Mouse (Mus musculus) cerebellum, postnatal 36 days (tissue): ENCODE measurements around the gene Klhl35.

Experiments used
- DNase-seq, 2 experiments: peaks; one replicate each; pipeline ENCODE4 v3.0.0; 2021 to 2022; ENCODE audit warnings: mixed read lengths in 2 of 2

Klhl35 gene

DNA sequence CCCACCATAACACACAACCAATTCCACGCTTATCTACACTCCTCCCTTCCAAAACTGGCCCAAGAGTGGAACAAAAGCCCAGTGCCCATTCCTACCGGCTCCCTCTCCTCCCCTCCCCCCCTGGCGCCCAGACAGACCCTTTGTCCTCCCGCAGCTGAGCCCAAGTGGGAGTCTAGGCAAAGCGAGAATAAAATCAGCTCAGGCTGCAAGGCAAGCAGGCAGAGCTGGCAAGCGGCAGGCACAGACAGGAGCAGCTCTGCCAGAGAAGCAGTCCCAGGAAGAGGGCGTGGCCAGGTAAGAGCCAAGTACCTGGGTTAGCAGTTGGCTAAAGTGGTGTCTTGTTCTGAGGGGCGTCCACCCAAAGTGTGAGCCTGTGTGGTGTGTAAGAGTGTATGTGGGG, at the start of gene Klhl35:
TSS of gene Klhl35 (plus strand) at position 194 of the 400 bp plus-strand sequence.
- DNase-seq = peak in 1 of 2 experiments; percentile 28

DNA sequence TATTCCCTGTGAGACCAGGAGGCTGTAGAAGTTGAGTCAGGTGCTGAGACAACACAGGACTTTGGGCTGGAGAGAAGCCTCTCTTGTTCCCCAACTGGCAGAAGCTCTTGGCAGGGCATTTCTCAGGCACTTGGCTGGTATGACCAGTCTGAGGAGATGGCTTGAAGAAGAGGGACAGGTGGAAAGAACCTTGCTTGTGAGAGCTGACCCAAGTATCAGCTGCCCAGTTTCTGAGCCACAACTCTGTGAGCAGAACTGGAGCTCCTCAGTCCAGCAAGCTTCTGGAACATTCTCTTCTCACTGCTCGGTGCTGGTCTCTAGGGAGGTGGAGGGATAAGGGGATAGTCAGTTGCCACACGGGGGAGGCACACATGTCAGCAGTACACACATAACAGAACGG, 46.5 kb upstream of the Klhl35 start:
- DNase-seq = no peak

DNA sequence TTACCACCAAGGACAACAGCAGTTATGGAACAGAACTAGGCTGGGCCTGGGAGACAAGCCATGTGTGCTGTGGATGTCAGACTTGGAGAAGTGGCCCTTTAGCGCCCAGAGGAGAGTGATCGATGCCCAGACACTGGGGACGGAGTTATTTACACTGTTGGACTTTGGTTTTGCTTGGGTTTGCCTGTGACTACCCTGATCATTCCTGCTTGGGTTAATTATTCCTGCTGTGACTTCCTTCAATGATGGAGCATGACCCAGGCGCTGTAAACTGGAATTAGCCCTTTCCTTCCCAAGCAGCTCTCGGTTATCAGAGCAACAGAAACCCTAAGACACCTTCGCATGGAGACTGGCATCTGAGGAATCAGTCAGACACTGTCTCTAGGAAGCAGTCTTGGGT, 44.8 kb upstream of the Klhl35 start:
- no peak for DNase-seq

DNA sequence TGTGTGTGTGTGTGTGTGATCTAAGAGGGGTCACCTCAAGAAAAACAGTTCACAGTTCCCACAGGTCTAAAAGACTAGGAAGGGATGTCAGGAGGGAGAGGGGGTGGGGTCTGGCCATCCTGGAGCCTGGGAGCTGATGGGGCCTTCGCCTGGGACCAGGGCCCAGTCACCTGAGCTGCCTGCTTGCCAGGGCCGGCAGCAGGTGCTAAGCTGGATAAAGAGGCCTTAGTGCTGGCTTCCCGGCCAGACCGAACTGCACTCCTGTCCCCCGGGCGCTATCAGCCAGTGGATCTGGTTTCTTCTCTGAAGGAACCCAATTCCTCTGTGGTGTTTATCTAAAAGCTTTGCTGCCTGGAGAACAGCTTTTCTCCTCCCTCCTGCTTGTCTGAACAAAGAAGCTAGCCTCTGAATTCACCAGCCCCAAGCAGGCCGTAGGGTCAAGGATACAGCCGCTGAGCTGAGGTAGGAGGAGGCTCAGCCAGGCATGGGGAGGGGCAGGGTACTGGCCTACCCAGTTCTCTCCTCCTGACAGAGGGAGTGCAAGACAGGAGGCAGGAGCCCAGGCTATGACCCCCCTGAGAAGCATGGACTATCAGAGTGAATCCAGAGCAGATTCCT, 41.2 kb upstream of the Klhl35 start:
- no peak for DNase-seq

DNA sequence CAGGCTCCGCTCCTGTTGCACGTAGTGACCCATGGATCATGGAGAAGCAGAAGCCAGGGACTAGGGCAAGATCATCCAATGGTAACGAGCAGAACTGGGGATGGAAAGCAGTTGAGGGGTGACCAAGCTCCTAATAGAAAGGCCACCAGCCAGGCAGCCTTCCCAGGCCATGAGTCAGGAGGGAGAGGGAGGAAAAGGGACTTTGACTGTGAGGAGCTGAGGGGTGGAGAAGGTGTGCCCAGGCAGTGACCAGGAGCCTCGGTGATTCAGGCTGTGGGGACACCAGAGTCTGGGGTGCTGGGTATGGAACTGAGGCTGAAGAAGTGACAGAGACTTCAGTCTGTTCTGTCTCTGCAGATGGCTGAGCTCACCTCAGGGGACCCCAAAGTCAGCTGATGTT, 40.1 kb upstream of the Klhl35 start:
- no peak for DNase-seq

DNA sequence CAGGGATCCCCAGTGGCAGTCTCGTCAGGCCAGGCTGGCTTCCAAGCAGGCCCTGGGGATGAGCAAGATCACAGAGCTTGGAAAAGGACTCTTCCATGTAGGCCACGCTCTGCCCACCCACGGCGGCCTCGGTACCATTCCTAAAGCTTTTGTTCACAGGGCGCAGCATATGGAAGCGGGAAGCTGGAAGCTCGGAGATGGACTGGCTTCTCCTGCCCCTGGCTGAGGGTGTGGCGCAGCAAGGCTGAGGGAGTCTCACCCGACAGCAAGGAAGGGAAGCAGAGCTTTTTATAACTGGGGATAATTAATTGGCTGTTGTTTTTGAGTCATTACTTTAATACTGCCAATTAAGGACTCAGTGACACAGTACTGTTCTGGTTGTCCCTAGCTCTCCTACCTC, 38.8 kb upstream of the Klhl35 start:
- no peak for DNase-seq

DNA sequence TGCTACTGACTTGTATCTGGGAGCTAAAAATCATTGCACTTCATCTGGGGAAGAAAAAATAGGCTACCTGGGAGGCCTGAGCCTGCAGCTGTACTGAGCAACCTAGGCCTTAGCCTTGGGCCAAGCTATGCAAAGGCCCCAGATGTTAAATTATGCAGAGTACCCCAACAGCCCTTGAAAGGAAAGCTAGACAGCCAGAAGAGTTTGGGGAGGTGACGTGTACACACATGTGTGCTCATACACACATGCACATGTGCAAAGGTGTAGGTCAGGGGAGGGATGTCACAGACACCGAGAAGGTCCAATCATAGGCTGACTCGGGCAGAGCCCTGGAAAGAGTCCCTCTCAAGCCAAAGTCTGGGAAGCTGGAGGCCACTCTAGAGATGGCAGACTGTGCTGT, 37.8 kb upstream of the Klhl35 start:
- DNase-seq = no peak

DNA sequence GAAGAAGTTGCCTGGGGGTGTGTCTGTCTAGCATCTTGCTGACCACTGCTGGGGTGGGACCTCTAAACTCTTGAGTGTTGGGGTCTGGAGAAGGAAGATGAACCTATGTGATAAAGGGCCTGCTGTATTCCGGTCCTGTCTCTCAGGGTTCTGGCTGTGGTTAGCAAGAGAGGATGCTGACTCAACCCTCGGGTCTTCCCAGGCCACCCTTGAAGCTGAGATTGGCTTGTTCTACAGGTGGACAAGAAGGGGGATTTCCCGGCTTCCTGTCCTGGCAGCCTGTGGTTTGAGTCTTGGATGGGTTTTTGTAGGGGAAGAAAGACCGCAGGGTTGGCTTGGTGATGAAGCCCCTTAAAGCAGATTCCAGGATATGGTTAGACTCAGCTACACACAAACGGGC, 37.0 kb upstream of the Klhl35 start:
- no peak for DNase-seq

DNA sequence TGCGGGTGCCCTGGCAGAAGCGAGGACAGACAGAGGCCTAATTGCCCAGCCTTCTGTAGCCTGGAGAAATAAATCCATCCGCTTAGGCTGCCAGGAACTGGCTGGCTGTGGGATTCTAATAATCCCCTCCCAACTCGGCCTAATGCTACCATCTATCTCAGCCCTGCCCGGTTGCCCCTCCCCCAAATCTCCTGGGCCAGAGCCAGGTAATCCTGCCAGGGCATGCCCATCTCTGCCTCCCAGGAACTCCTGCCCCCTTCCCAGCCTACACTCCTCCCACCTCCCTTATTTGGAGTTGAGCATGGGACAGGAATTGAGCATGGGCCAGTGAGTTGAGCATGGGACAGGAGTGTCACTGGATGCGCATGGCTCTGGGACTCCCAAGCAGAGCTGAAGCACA, 36.0 kb upstream of the Klhl35 start:
- no peak for DNase-seq

DNA sequence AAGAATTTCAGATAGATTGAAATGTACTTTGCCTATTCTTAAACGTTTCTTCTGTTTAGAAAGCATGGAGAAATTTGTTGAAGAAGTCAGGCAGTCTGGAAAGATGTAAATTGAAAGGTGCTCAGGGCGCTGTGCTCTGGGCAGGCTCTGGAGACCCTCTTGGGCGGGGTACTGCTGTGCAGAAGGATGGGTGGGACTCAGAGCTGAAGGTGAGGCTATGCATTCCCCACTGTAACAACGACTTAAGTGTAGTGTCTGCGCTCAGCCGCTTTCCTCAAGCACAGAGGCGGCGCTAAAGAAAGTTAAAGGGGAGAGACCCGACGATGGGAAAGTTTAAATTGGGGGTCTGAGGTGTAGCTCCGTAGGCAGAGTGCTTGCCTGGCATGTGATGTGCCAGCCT, 35.6 kb upstream of the Klhl35 start:
- DNase-seq = no peak

DNA sequence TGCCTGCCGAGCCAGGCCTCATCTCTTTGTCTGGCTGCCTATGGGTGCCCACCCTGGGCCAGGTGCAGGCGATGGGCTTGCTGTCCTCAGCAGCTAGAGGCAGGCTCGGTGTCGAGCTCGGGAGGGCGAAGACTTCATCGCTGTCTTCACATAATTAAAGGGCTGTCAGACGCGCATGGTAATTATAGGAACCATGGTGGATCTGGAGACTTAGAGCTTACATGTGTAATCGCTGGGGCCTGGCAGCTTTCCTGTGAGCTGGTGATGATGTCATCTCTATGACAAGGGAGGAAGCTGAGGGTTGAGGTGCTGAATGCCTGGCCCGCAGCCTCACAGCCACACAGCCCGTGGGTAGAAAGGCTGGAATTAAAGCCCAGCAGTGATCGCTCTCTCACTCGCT, 33.6 kb upstream of the Klhl35 start:
- no peak for DNase-seq

DNA sequence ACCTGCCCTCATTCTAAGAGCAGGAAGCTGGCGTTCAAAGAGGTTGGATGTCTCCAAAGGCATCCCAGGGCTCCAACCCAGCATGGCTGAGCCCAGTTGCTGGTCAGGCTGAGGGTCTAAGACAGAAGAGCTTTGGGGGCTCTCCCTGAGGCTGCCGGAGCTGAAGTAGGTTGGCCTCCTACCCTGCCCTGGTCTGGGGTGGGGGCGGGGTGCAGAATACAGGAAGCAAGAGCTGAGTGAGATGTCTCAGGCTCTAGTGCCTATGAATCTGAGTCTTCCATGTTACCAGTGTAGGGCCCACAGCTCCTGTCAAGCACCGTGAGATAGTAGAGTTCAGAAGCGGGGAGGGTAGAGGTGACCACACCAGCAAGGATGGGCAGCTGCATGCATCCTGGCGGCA, 32.9 kb upstream of the Klhl35 start:
- no peak for DNase-seq

DNA sequence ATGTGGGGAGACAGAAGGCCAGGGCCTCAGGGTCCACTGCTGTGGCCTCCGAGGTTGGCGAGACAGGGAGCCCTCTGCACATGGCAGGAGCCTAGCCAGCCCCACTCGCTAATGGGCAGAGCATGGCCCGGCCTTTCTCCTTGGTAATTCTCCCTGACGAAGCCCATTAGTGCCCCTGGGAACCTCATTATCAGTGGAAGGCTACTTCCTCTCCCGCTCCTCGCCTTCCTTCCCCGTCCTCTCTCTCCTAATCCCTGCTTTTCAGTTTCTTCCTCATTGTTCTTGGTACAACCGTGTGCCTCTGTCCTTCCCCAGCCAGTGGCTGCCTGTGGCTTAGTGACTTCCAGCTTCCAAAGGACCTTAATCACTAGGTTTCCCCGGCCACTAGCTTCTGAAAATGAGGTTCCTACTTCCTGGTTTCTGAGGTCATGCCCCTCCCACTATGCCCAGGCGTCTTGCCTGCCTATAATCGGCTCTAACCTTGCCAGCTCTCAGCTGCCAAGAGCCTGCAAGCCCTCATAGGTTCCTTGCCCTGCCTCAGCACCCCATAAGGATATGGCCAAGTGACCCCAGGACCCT, 31.0 kb upstream of the Klhl35 start:
- DNase-seq = no peak

DNA sequence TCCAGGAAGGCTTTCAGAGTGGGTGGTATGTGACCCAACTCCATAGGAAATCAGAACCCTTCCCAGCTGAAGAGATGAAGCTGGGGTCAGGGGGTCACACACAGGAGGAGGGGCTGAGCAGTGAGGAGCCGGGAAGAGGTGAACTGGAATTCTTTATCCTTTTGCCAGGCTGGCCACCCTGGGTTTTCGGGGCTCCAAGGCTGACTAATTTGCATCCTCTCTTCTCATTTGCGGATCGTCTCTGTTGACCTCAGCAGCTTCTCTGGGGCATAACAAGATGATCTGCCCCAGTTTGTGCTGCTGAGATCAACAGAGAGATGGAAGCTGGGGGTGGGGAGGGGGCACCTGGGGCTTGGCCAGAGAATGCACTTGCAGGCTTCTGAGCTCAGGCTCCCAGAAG, 29.3 kb upstream of the Klhl35 start:
- DNase-seq = no peak

DNA sequence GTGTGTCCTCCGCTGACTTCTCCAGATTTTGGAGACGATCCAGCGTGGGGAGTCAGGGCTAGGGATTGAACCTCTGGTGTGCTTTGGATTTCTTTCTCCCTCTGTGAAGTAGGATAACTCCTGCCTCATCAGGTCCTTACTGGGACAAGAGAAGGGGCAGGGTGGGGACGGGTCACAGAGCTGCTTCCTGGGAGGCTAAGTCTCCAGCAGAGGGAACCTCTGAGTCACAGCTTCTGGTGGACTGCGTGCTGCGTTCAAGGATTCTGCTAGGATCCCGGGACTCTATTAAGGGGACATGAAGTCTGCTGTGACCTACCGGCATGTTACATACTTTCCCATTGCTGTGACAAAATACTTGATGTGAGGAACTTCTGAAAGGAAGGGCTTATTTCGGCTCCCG, 26.9 kb upstream of the Klhl35 start:
- DNase-seq = no peak

DNA sequence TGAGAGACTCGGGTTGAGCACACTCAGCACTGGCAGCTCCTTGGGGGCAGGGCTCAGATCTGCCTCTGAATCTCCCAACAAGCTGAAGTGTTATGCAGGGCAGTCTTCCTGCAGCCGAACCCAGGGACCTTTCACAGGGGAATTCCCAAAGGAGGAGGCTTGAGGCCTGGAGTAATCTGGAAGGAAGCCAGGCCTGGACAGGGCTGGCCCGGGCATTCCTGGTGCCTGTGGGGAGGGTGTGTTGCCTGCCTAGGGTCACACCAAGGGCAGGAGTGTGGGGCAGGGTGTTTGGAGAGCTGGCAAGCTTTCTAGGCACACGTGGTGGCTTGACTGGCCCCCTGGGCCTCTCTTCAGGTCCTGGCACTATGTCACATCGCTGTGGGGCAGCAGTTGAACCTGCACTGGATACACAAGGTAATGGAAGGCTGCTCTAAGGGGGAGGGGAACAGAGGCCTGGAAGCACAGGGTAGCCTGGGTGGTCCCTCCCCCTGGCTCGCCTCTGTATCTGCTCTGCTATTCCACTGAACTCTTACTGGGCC, 24.2 kb upstream of the Klhl35 start:
- no peak for DNase-seq

DNA sequence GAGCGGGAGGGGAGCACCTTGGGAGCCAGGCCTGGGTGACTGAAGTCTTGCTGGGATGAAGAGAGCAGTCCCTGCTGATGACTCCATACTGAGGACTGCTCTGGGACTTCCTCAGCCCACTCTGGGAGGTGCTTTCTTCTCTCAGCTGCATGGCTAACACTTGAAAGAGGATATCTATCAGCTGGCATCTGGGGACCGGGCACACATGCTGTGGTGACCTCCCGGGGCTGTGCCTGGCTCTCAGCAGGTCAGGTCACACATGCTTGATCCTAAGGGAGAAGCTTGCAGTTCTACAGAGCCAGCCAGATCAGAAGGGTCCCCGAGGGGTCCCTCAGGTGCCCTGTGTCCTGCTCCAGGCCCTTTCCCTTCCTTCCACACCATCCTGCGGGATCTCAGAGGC, 22.6 kb upstream of the Klhl35 start:
- no peak for DNase-seq

DNA sequence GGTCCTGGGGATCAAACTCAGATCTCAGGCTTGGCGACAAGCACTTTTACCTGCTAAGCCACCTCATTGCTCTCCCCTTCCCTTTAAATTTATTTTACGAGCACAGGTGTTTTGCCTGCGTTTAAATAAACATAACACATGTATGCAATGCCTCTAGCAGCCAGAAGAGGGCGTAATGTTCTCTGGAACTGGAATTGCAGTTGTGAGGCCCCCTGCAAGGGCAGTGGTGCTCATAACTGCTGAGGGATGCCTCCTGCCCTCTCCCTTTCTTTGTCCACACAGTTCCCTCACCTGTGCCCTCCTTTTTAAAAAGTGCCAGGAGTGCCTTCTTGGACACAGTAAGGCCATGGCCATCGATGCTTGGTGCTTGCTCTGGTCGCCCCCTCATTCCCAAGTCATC, 21.8 kb upstream of the Klhl35 start:
- DNase-seq = no peak

DNA sequence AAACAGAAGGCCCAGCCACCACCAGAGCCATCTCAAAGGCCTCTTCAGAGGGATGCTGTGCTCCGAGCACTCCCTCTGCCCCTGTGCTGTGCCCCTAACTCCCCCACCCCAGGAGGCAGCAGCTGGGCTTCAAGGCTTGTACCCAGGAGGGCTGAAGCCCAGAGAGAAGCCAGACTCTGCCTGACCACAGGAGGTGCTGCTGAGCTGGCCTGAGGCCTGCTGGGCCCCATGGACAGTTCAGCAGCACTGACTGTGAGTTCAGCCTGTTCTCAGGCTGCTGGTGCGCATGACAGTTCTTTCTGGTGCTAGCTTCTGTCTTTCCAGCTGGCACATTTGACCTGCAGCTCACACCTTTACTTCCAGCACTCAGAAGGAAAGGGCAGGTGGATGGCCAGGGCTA, 20.0 kb upstream of the Klhl35 start:
- peak in 1 of 2 experiments; percentile 33 for DNase-seq

DNA sequence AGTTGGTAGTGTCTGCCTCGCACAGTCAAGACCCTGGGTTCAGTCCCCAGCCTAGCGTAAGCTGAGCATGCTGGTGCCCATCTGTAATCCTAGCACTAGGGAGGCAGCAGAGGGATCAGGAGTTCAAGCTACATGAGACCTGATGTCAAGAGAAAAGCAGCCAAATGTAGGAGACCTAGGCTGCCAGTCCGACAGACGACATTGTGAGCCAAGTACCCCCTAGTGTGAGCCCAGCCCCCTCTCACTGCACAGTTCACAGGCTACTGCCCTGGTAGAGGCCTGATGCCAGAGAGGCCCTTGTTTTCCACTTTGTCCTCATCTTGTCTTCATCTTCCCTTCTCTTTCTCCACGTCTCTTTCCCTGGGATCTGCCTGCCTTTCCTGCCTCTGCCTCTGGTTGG, 18.5 kb upstream of the Klhl35 start:
- no peak for DNase-seq

DNA sequence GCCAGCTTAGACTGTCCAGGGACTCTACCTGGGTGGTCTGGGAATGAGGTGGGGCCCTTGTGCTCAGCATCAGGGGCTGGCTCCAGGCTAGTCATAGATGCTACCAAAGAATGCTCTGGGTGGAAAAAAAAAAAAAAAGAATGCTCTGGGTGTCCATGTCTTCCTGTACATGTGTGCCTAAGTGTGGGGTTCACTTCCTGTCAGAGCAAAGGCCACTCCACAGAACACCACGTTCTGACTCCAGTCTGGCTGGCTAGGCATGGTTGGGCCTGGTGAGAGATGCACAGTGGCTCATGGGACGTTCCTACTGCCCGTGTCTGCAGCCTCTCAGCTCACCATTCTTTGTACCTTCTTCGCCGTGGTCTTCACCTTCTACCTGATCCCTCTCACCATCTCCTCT, 17.2 kb upstream of the Klhl35 start:
- no peak for DNase-seq

DNA sequence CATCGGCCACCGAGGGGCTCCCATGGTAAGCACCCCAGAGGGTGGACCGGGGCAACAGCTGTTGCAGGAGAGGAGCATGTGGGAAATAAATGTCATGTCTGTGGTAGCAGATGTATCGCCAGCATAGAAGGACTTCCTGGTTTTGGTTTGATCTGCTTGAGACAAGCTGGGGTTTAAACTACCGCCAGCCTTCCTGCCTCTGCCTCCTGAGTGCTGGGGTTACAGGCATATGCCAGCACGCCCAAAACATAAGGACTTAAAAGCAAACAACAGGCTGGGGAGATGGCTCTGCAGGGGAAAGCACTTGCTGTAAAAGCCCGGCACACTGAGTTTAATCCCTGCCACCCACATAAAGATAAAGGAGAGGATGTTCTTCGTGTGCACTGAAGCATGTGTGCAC, 16.7 kb upstream of the Klhl35 start:
- no peak for DNase-seq

DNA sequence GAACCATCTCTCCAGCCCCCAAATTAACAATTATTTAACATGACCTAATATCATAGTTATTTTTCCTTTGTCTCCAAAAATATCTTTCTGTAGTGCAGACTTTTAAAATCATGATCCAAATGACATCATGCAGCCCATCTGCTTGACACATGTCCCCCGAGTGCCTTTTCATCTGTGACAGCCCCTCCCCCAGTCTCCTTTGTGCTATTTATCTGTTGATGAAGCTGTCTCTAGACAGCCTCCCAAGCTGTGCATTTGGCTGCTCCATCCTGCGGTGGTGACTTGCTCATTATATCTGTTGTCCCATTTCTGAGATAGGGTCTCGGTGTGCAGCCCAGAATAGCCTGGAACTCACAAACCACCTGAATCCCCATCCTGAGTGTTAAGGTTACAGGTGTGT, 16.1 kb upstream of the Klhl35 start:
- DNase-seq = no peak

DNA sequence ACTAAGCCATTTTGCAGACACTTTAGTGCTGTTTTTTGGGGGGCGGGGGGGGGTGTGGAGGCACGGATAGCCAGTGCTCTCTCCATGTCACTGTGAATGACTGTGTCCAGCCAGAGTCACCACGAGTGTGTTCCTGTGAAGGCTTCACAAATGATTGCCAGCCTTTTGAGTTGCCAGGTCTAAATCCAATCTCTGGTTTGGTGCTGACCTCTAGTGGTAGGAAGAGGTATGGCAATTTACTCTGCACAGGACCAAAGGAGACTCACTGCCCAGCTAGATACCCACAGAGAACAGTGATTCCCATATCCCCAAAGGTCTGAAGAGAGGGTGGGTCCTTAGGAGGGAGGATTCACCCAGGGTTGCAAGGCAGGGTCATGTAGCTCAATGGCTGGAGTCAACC, 15.1 kb upstream of the Klhl35 start:
- peak; percentile 61 to 84 for DNase-seq

DNA sequence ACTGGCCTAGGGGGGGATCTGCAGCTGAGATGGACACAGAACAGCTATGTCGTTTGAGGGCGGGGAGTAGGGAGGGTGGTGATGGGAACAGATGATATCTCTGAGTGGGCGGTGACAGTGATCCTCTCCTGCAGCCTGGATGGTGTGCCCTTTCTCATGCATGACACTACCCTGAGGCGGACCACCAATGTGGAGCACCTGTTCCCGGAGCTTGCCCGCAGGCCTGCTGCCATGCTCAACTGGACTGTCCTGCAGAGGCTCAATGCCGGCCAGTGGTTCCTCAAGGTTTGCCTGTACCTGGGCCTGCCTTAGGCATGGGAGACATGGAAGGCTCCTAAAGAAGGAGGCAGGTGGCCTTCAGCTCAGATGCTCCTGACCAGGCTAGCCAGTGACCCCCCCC, 12.9 kb upstream of the Klhl35 start:
- DNase-seq = no peak
